Mouse (Mus musculus): ENCODE data around the gene Rgsl1.

DNA sequence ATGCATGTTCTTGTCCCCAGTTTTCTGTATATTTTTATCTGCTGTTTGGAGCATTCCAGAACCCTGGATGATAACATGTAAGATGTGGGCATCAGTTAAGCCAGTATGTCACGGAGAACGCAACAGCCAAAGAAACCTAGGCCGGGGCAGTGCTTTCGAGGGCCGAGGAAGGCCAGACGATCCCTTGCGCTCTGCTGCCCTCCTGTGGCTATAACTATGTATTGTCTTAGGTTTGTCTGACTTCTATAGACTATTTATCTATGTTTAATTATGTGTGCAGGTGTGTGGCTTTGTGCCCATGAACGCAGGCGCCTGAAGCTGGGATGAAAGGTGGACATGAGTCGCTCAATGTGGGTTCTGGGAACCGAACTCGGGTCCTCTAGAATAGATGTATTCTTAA is 97.2 kb downstream of the Rgsl1 start:
- TF ChIP-seq GATA1 (IDR thresholded peaks at IDR 0.05; ENCODE audit: borderline replicate concordance, low read length): no peak
- TF ChIP-seq FLI1 (IDR thresholded peaks at IDR 0.05; ENCODE audit: low read length): no peak

Data from megakaryocyte, embryonic 14.5 days (primary cell).